In the genomic region with DNA sequence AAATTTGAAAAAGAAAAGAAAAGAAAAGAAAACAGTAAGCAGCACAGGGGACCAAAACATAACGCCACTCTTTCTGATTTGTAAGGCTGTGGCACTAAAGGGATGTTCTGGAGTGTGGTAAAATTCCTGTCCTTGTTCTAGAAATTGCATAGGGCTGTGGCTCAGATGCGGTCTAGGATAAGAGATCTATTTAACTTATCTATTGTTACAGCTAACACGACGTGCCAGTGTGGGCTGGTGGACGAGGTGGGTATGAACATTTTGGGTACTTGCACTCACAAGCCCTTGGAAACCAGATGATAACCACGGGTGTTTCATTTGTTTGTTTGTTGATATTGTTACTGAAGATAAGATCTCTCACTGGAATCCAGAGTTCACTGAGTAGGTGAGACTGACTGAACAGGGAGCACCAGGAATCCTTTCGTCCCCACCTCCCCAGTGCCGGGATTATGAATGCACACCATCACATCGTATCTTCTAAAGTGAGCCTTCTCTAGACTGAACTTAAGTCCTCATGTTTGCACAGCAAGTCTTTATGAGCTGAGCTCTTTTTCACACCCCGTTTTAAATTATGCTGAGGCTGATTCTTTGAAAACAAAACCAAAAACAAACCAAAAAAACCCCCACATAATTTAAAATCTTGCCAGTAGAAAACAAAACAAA, we compare ENCODE assay signal across 23 mouse cellular contexts. TPM values are rescaled to one million over a fixed set of nuclear protein-coding genes. Genes with fewer than 3 reads are reported as not detected.
A peak's percentile ranks its signal among the peaks of the same experiment; 100 is the strongest.
DNase-seq lines count a peak whose midpoint lies in the region; ATAC-seq lines count a peak whose summit lies in the region.
"Had no signal": no experiment of that assay in that cellular context is flagged by ENCODE, and none has a peak within 500 bp of the region (broad histone marks: within the 10 kb centered on the region; RNA-seq: fewer than 3 reads in every experiment).

No protein-coding gene starts in this region.

- no peaks in the 10 kb centered on the region for H3K27me3 ChIP-seq in erythroblast, embryonic 14.5 days (ENCODE audit: control insufficient read depth)
- no peaks in the 10 kb centered on the region for H3K27me3 ChIP-seq in heart, embryonic 13.5 days (replicated peaks)
- no peaks in the 10 kb centered on the region for H3K27me3 ChIP-seq in liver, embryonic 15.5 days
- H3K27me3 ChIP-seq: forebrain, embryonic 12.5 days; hindbrain, embryonic 12.5 days; midbrain, embryonic 13.5 days; Patski had no signal

- peak overlapping the region; percentile 82; the same call in 1 of the 2 replicates for H3K27ac ChIP-seq in heart, embryonic 13.5 days (replicated peaks)
- H3K27ac ChIP-seq in liver, embryonic 15.5 days (replicated peaks), result peak overlapping the region; percentile 91
- H3K27ac ChIP-seq: forebrain, embryonic 12.5 days; hindbrain, embryonic 12.5 days; left cerebral cortex, adult 2 months; limb, embryonic 10.5 days; midbrain, embryonic 13.5 days had no signal

- DNase-seq in heart, postnatal 14 days, result no peak
- DNase-seq in induced T-regulatory cell, adult 2 months (ENCODE audit: low read depth), result peak; percentile 56
- no peak for DNase-seq in lung, postnatal 14 days
- no peak for DNase-seq in frontal cortex, postnatal 10 days (ENCODE audit: low spot score in 2 of 2)
- DNase-seq: adrenal gland, adult 8-10 months; cerebellum, adult 11-12 months; cerebellum, postnatal 14 days; gastrocnemius, adult 2 months; kidney, adult 18-20 months; kidney, postnatal 4 days; layer of hippocampus, adult 9-11 months; thymus, postnatal 25 days had no signal

- peak overlapping the region; percentile 41 for H3K4me3 ChIP-seq in erythroblast, embryonic 14.5 days (replicated peaks)
- H3K4me3 ChIP-seq in heart, embryonic 13.5 days, result no peak overlapping the region
- 0 out of 2 replicates have a peak overlapping the region, but pooled peaks have one; percentile 3 for H3K4me3 ChIP-seq in liver, embryonic 15.5 days (replicated peaks)
- H3K4me3 ChIP-seq: forebrain, embryonic 12.5 days; gastrocnemius, adult 2 months; hindbrain, embryonic 12.5 days; left cerebral cortex, adult 2 months; limb, embryonic 10.5 days; midbrain, embryonic 13.5 days had no signal

- no peaks in the 10 kb centered on the region for H3K9me3 ChIP-seq in erythroblast, embryonic 14.5 days (ENCODE audit: control insufficient read depth, low read length)
- no peaks in the 10 kb centered on the region for H3K9me3 ChIP-seq in heart, embryonic 13.5 days
- H3K9me3 ChIP-seq in liver, embryonic 15.5 days (replicated peaks), result no peaks in the 10 kb centered on the region
- H3K9me3 ChIP-seq: forebrain, embryonic 12.5 days; hindbrain, embryonic 12.5 days; limb, embryonic 10.5 days; midbrain, embryonic 13.5 days had no signal

- peaks cover 87% of the 10 kb centered on the region for H3K4me1 ChIP-seq in erythroblast, embryonic 14.5 days (ENCODE audit: control insufficient read depth)
- H3K4me1 ChIP-seq in heart, embryonic 13.5 days, result peaks cover 43% of the 10 kb centered on the region
- H3K4me1 ChIP-seq in liver, embryonic 15.5 days (replicated peaks), result peaks cover 83% of the 10 kb centered on the region
- H3K4me1 ChIP-seq: forebrain, embryonic 12.5 days; hindbrain, embryonic 12.5 days; limb, embryonic 10.5 days; midbrain, embryonic 13.5 days had no signal

- peaks cover 60% of the 10 kb centered on the region for H3K36me3 ChIP-seq in erythroblast, embryonic 14.5 days (ENCODE audit: control insufficient read depth)
- H3K36me3 ChIP-seq in heart, embryonic 13.5 days, result no peaks in the 10 kb centered on the region
- H3K36me3 ChIP-seq in liver, embryonic 15.5 days (replicated peaks), result 0 out of 2 replicates have a peak, but pooled peaks cover 9% of the 10 kb centered on the region
- H3K36me3 ChIP-seq: forebrain, embryonic 12.5 days; hindbrain, embryonic 12.5 days; limb, embryonic 10.5 days; midbrain, embryonic 13.5 days had no signal

- no peak for ATAC-seq in erythroblast, adult 5-6 weeks (replicated peaks; ENCODE audit: low FRiP score, poor library complexity, severe bottlenecking)
- no peak for ATAC-seq in heart, embryonic 13.5 days (ENCODE audit: extremely low read depth, insufficient number of reproducible peaks, low FRiP score, low TSS enrichment)
- ATAC-seq in liver, embryonic 15.5 days (ENCODE audit: insufficient read depth), result no peak
- ATAC-seq: lung, postnatal 0 days; midbrain, embryonic 13.5 days; Patski had no signal

- no peak overlapping the region for H3K4me2 ChIP-seq in heart, embryonic 13.5 days
- H3K4me2 ChIP-seq in liver, embryonic 15.5 days, result peak overlapping the region; percentile 53
- H3K4me2 ChIP-seq: forebrain, embryonic 12.5 days; hindbrain, embryonic 12.5 days; midbrain, embryonic 13.5 days had no signal

- 59% methylated on average over 10 of the region's 10 CpGs for WGBS in heart, embryonic 13.5 days
- 39% methylated on average over 10 of the region's 10 CpGs for WGBS in liver, embryonic 15.5 days (ENCODE audit: insufficient replicate concordance)

- intact Hi-C loops in heart, postnatal 14 days (cut with DNase I), result loop anchor here (5.0 kb wide), 1 partner anchor 35 kb away; no protein-coding TSS in a partner anchor

- no peak overlapping the region for H3K9ac ChIP-seq in heart, embryonic 13.5 days
- H3K9ac ChIP-seq in liver, embryonic 15.5 days, result no peak overlapping the region
- H3K9ac ChIP-seq: forebrain, embryonic 12.5 days; hindbrain, embryonic 12.5 days; midbrain, embryonic 13.5 days had no signal

RNA-seq across cellular contexts. Expression of a gene that starts 38.9 kb away (rescaled TPM):
- polyA plus RNA-seq in erythroblast, embryonic 14.5 days (2012), result 3.1 and 4.1 TPM in 2 replicates
- 127 and 129 TPM in 2 replicates for total RNA-seq in erythroblast, adult 5-6 weeks (2015; ENCODE audit: low replicate concordance)
- 163 and 164 TPM in 2 replicates for total RNA-seq in erythroblast, adult 5-6 weeks (2017; ENCODE audit: low replicate concordance)
- polyA plus RNA-seq in heart, embryonic 13.5 days (2015; fragmentation: Nextera tagmentation; extraction: Ambion mirVana), result 4.2 and 4.3 TPM in 2 replicates
- total RNA-seq in heart, postnatal 14 days (2021), result 10 to 100 TPM; 32.1 to 36.6 TPM
- 12.0 and 14.4 TPM in 2 replicates for polyA plus RNA-seq in liver, embryonic 15.5 days (2015; fragmentation: Nextera tagmentation; extraction: Ambion mirVana)
